Mouse (Mus musculus) cerebellum, postnatal 10 days (tissue): Measurements from ENCODE around the gene Stat6.
A peak's percentile ranks its signal among the peaks of the same experiment; 100 is the strongest.

ENCODE experiments used
- DNase-seq, 2 experiments: peaks; one replicate each; pipeline ENCODE4 v3.0.0; 2021; ENCODE audit warnings: mixed read lengths in 2 of 2

Stat6 gene

GRCm38 (mm10) chr10:127674046-127674655 is 31.4 kb downstream of the Stat6 start:
- no peak for DNase-seq

- DNase-seq = peak; percentile 89 to 90
Measured at GRCm38 (mm10) chr10:127674794-127675522, 32.2 kb downstream of the Stat6 start.

GRCm38 (mm10) chr10:127675859-127676398 is 33.1 kb downstream of the Stat6 start:
- DNase-seq = no peak

- peak; percentile 96 to 98 for DNase-seq
Measured at GRCm38 (mm10) chr10:127676691-127677548, 34.1 kb downstream of the Stat6 start.

- peak; percentile 82 to 83 for DNase-seq
Measured at GRCm38 (mm10) chr10:127677591-127678336, 35.0 kb downstream of the Stat6 start.

- DNase-seq = no peak
Measured at GRCm38 (mm10) chr10:127679208-127679607, 36.4 kb downstream of the Stat6 start.

GRCm38 (mm10) chr10:127679881-127680280 is 37.1 kb downstream of the Stat6 start:
- no peak for DNase-seq

GRCm38 (mm10) chr10:127682886-127683285 is 40.1 kb downstream of the Stat6 start:
- no peak for DNase-seq

- DNase-seq = no peak
Measured at GRCm38 (mm10) chr10:127691053-127691452, 48.3 kb downstream of the Stat6 start.

GRCm38 (mm10) chr10:127694636-127695035 is 51.9 kb downstream of the Stat6 start:
- peak; percentile 34 to 56 for DNase-seq

GRCm38 (mm10) chr10:127695775-127696174 is 53.0 kb downstream of the Stat6 start:
- DNase-seq = no peak

GRCm38 (mm10) chr10:127698966-127699365 is 56.2 kb downstream of the Stat6 start:
- DNase-seq = no peak

GRCm38 (mm10) chr10:127703299-127703698 is 60.5 kb downstream of the Stat6 start:
- DNase-seq = no peak

- no peak for DNase-seq
Measured at GRCm38 (mm10) chr10:127704293-127704692, 61.5 kb downstream of the Stat6 start.

- DNase-seq = no peak
Measured at GRCm38 (mm10) chr10:127704766-127705220, 62.0 kb downstream of the Stat6 start, which contains the start of gene Myo1a. Myo1a (plus strand) TSS chr10:127705170.

- no peak for DNase-seq
Measured at GRCm38 (mm10) chr10:127705783-127706182, 63.0 kb downstream of the Stat6 start.

GRCm38 (mm10) chr10:127707721-127708120 is 64.9 kb downstream of the Stat6 start:
- DNase-seq = peak in 1 of 2 experiments; percentile 46

GRCm38 (mm10) chr10:127708850-127709370 is 66.1 kb downstream of the Stat6 start:
- DNase-seq = no peak

GRCm38 (mm10) chr10:127710331-127710730 is 67.5 kb downstream of the Stat6 start:
- peak; percentile 90 to 93 for DNase-seq
